Mouse (Mus musculus) cerebellum, adult 2 months (tissue): Measurements from ENCODE around the gene Mob3c. TPM values are rescaled to one million over a fixed set of nuclear protein-coding genes. Genes with fewer than 3 reads are reported as not detected.
A peak's percentile ranks its signal among the peaks of the same experiment; 100 is the strongest.

Source experiments
- DNase-seq, 2 experiments: peaks; one replicate each; pipeline ENCODE4 v3.0.0; 2021
- H3K27ac ChIP-seq: fragments of 200-500 bp; 2 replicates; pipeline ENCODE4 v1.5.1; 2012; ENCODE audit warnings: low read length, control low read depth, inconsistent platforms; ENCODE audit not compliant: insufficient read depth
- H3K27me3 ChIP-seq: fragments of 200-500 bp; 2 replicates; pipeline ENCODE4 v1.6.1; 2012; ENCODE audit warnings: inconsistent platforms, mild to moderate bottlenecking, low read length, moderate library complexity; ENCODE audit not compliant: control insufficient read depth, insufficient read depth
- H3K4me1 ChIP-seq: fragments of 200-500 bp; 2 replicates; pipeline ENCODE4 v1.6.1; 2011; ENCODE audit warnings: low read length; ENCODE audit not compliant: control insufficient read depth, insufficient read depth
- H3K4me3 ChIP-seq: fragments of 200-500 bp; replicated peaks from 2 replicates; pipeline ENCODE3; 2011; ENCODE audit warnings: mild to moderate bottlenecking, low read depth, low read length, control low read depth; ENCODE audit not compliant: insufficient read depth
- CTCF ChIP-seq: fragments of 200-500 bp; IDR thresholded peaks from 2 replicates; pipeline ENCODE4 v1.5.1; 2011; ENCODE audit warnings: low read depth, mild to moderate bottlenecking, control low read depth, low read length, moderate library complexity, borderline replicate concordance; ENCODE audit not compliant: insufficient read depth
- POLR2A ChIP-seq: fragments of 200-500 bp; IDR thresholded peaks from 2 replicates; pipeline ENCODE4 v1.6.1; 2011; ENCODE audit warnings: low read length, control low read depth, borderline replicate concordance; ENCODE audit not compliant: insufficient read depth
- WGBS: fragments of 180-500 bp; shearing (Covaris S2); methylation state at CpG from one replicate; pipeline ENCODE4 v1.1.7; 2018; 5-methylcytosine and 5-hydroxymethylcytosine counted together
- polyA plus RNA-seq: library from polyadenylated mRNA; depleted of rRNA; stranded (reverse); fragments of >200 nt; gene quantifications from 2 replicates; pipeline ENCODE4 v1.2.3, GENCODE M21; 2012

Gene Mob3c
- polyA plus RNA-seq, 1 experiment: 11.1 TPM

DNA sequence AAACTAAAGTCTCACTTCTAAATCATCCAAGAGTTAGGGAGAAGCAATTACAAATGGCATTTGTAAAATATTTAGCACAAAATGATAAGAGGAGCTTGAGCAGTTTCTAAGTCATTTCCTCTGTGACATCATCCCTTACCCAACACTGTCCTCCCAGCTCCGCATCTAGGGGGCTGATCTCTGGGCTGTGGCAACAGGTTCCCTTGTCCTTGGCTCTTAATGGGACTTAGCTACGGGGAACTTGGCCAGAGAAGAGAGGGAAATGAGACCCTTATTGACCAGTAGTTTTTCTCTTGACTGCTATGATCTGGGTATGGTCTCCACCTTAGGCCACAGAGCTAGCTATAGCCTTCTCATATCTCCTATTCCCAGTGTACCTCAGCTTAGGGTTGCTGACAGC is 2.6 kb upstream of the Mob3c start:
- TF ChIP-seq POLR2A (no peak), CTCF (no peak)
- Histone ChIP-seq H3K27me3 (no peaks in the 10 kb centered on the region), H3K4me1 (no peaks in the 10 kb centered on the region), H3K4me3 (no peak overlapping the region), H3K27ac (no peak overlapping the region)
- DNase-seq: no peak
- 87% methylated on average over 2 of the region's 2 CpGs for WGBS

DNA sequence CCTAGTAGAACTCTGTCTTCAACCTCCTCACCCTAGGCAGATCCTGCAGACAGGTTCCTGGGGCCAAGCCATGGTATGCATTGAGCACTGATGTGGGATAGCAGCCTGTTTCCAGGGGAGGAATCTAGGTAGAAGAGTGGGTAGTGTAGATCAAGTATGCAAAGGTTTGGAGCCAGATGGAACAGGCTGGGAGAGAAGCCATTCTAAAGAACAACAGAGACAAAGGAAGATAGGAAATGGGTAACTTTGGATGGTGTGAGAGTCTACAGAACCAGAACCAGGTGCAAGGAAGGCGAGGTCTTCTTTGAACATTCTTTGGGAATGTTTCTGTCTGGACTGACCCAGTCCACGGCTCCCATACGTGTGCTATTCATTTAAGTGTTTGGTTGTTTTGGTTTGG is 826 bp upstream of the Mob3c start:
- DNase-seq: no peak
- Histone ChIP-seq H3K27ac (no peak overlapping the region), H3K4me3 (no peak overlapping the region), H3K4me1 (no peaks in the 10 kb centered on the region), H3K27me3 (no peaks in the 10 kb centered on the region)
- TF ChIP-seq POLR2A (no peak), CTCF (no peak)
- 55% methylated on average over 3 of the region's 3 CpGs for WGBS

DNA sequence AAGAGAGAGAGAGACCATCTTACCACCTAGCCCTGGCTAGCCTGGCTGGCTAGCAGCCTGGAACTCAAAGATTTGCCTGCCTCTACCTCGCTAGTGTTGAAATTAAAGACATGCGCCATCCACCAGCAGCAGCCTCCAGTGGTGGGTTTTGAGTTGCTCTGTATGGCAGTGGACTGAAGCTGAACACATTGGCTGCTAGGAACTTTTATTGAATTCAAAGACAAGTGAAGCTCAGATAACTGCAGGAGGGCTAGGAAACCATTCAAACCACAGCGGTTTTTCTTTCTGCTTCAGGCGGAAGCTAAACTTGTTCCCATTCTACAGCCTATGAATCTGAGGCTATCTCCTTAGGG is 381 bp upstream of the Mob3c start:
- TF ChIP-seq POLR2A (no peak), CTCF (no peak)
- H3K27ac ChIP-seq: no peak overlapping the region
- H3K27me3 ChIP-seq: no peaks in the 10 kb centered on the region
- DNase-seq: no peak
- 1% methylated on average over 4 of the region's 4 CpGs for WGBS
- no peaks in the 10 kb centered on the region for H3K4me1 ChIP-seq
- H3K4me3 ChIP-seq: peak overlapping the region; percentile 79

DNA sequence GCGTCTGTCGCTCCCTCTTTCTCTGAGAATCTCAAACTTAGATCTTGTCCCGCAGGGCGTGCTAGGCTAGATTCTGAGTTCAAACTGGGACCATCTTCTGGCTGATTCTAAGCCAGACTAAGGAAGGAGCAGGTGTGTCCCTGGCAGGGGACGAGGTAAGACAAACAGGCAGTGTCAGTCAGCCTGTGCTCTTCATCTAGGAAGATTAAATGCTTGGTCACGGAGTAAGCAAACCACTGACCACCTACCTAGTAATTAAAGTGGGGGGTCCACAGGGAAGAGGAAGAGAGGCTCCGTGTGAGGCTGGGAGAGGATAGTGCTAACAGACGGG is 645 bp downstream of the Mob3c start:
- H3K27me3 ChIP-seq: no peaks in the 10 kb centered on the region
- H3K4me1 ChIP-seq: no peaks in the 10 kb centered on the region
- no peak for TF ChIP-seq POLR2A
- H3K4me3 ChIP-seq: peak overlapping the region; percentile 79
- no peak overlapping the region for H3K27ac ChIP-seq
- DNase-seq: no peak
- WGBS: 3% methylated on average over 8 of the region's 8 CpGs

DNA sequence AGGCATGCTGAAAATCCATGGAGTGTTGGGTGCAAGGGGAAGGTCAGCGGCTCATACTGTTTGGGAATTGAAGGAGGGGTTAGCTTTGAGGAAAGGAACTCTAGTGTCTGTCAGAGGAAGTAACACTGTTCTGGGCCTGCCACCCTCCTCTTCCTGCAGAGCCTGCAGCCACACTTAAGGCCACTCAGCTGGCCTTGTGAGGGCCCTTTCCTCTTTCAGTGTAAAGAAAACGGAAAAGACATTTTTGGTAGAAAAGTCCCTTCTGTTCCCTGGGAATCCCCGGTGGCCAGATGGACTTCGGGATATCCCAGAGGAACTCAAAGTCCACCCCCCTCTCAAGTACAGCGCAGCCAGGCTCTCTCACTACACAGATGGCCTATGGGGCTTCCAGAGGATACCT is 2.6 kb downstream of the Mob3c start:
- no peak overlapping the region for H3K4me3 ChIP-seq
- no peaks in the 10 kb centered on the region for H3K4me1 ChIP-seq
- TF ChIP-seq POLR2A (no peak), CTCF (no peak)
- no peaks in the 10 kb centered on the region for H3K27me3 ChIP-seq
- WGBS: 77% methylated on average over 5 of the region's 5 CpGs
- no peak for DNase-seq
- no peak overlapping the region for H3K27ac ChIP-seq

DNA sequence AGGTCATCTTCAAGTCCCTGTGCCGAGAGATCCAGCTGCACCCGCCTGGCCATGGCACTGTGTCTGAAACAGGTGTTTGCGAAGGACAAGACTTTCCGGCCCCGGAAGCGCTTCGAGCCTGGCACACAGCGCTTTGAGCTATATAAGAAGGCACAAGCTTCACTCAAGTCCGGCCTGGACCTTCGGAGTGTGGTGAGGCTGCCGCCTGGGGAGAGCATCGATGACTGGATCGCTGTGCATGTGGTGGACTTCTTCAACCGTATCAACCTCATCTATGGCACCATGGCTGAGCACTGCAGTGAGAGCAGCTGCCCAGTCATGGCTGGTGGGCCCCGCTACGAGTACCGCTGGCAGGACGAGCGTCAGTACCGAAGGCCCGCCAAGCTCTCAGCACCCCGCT is 3.3 kb downstream of the Mob3c start:
- no peak overlapping the region for H3K27ac ChIP-seq
- no peaks in the 10 kb centered on the region for H3K4me1 ChIP-seq
- DNase-seq: no peak
- 93% methylated on average over 22 of the region's 22 CpGs for WGBS
- H3K4me3 ChIP-seq: no peak overlapping the region
- TF ChIP-seq POLR2A (no peak), CTCF (no peak)
- no peaks in the 10 kb centered on the region for H3K27me3 ChIP-seq

DNA sequence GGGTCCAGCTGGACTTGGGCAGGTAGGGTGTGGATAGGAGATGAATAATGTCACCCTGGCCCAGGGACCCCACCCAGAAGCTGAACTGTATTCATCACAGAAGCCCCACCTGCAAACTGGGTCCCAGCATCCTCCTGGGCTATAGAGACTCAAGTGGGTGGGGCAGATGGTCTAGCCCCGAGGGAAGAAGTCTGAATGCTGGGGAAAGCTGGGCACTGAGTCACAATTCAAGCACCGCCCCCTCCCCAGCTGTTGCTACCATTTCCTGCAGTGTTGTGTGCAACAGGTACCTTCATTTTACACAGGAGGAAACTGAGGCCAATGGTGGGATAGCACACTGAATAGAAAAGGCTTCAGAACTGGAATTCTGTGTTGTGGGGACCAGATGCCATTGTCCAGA is 4.1 kb downstream of the Mob3c start:
- no peak overlapping the region for H3K4me3 ChIP-seq
- no peak for DNase-seq
- no peaks in the 10 kb centered on the region for H3K4me1 ChIP-seq
- H3K27me3 ChIP-seq: no peaks in the 10 kb centered on the region
- no peak for TF ChIP-seq POLR2A
- TF ChIP-seq CTCF: no peak
- WGBS: 53% methylated on average over 2 of the region's 2 CpGs
- H3K27ac ChIP-seq: no peak overlapping the region

DNA sequence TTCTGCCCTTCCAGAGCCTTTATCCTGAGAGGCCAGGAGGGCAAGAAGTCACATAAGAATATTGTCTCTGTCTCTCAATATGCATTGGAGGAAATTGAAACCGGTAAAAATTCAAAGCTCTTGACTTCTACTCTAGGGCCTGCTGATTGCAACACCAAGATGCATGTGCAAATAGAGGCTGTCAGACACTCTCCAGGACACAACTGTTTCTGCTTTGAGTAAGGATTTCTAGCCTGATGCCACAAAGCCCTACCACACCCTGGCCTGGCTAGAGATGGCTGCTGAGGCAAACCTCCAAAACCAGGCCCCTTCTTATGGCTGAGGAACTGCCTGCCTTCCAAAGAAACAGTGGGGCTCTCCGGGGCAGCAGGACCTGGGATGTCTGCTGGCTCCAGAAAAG is 7.7 kb downstream of the Mob3c start:
- H3K27me3 ChIP-seq: no peaks in the 10 kb centered on the region
- no peak overlapping the region for H3K4me3 ChIP-seq
- WGBS: 50% methylated on average over 2 of the region's 2 CpGs
- H3K4me1 ChIP-seq: no peaks in the 10 kb centered on the region
- DNase-seq: no peak
- H3K27ac ChIP-seq: no peak overlapping the region
- TF ChIP-seq POLR2A (no peak), CTCF (no peak)

DNA sequence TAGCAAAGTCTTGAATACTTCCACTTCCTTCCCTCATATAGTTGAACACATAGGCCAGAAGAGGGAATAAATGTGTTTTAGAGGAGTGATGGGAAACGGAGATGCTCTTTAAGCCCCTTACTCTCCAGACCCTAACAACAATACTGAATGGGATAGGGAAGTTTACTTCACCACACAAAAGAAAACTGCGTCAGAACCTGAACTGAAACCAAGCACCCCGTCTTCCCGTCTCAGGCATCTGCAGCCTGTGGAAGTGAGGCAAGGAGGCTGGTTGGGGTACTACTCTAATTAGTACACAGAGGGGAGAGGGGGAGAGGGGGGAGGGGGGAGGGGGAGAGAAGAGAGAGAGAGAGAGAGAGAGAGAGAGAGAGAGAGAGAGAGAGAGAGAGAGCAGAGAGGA is 10.3 kb downstream of the Mob3c start:
- no peaks in the 10 kb centered on the region for H3K27me3 ChIP-seq
- H3K27ac ChIP-seq: no peak overlapping the region
- H3K4me1 ChIP-seq: no peaks in the 10 kb centered on the region
- TF ChIP-seq CTCF: no peak
- H3K4me3 ChIP-seq: no peak overlapping the region
- WGBS: 58% methylated on average over 4 of the region's 4 CpGs
- DNase-seq: no peak
